Mouse (Mus musculus) inflammation-experienced regulatory T-cells (primary cell): ENCODE measurements around the gene Eif2s3y. TPM values are rescaled to one million over a fixed set of nuclear protein-coding genes. Genes with fewer than 3 reads are reported as not detected.

ENCODE experiments used
- polyA plus RNA-seq, 2 experiments: library from polyadenylated mRNA; unstranded; fragments of 100-300 nt; shearing (Covaris generic); gene quantifications; one replicate each; pipeline ENCODE4 v1.2.1; 2017

Eif2s3y gene
- 100 to 1,000 TPM in 1 of 2 experiments, 10 to 100 TPM in 1; 95.1 to 113 TPM for polyA plus RNA-seq

DNA sequence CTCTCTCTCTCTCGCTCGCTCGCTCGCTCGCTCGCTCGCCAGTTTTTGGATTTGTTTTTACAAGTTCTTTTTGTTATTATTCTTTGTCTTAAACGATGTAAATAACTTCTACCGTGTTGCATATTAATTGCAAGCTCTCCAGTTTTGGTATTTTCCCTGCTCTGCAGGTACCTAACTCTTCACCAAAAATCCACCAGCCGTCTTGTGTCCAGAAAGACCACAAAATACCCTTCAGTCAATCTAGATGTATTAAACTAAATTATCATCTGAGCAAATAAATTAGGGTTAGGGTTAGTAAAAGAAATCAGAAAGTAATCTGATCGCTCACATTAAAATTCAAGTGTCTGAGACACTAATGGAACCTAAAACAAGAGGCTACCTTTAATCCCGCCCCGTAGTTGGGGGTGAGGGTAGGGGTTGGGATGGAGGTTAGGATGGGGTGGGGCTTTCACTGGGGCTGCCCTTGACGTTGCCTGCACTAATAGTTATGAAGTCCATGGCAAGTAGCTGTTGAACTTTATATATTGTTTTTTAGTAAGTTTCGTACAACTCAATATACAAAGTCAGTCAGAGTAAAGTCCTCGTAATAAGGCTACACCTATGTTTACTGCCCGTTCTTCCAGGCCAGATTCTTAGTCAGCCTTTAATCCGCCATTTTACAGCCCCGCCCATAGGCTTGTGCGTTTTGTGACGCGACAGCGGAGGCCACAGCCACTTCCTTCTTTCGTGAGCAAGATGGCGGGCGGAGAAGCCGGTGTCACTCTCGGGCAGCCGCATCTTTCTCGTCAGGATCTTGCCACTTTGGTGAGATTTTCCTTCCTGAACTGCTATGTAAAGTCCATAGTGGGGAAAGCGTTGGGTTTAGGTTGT, at the start of gene Eif2s3y:
Eif2s3y (plus strand) TSS at position 662 of the 870 bp plus-strand sequence.

Other genes starting within 250 kb of the Eif2s3y start
- under 1 TPM in 1 of 2 experiments, not detected in 1; 0.20 TPM for gene Zfy1, start 213.1 kb upstream of the Eif2s3y start, polyA plus RNA-seq
- gene Uba1y, start 191.9 kb upstream of the Eif2s3y start, polyA plus RNA-seq: under 1 TPM; 0.06 to 0.48 TPM
- gene Kdm5d, start 112.8 kb upstream of the Eif2s3y start, polyA plus RNA-seq: 10 to 100 TPM; 28.5 to 36.7 TPM
- 10 to 100 TPM; 34.4 to 37.7 TPM for gene Uty, start 235.2 kb downstream of the Eif2s3y start, polyA plus RNA-seq